Mouse (Mus musculus): Measurements from ENCODE around the gene Cfap157.

Cfap157 gene

GRCm38 (mm10) chr2:32750887-32751664 lies 33.2 kb downstream of the Cfap157 start:
- DNase-seq (ENCODE audit: low read depth in 1 of 2, low spot score in 2 of 2): no peak

- no peak for DNase-seq (ENCODE audit: low read depth in 1 of 2, low spot score in 2 of 2)
Observed at GRCm38 (mm10) chr2:32750199-32750598, 34.0 kb downstream of the Cfap157 start.

- no peak for DNase-seq (ENCODE audit: low read depth in 1 of 2, low spot score in 2 of 2)
Observed at GRCm38 (mm10) chr2:32749082-32749481, 35.1 kb downstream of the Cfap157 start.

GRCm38 (mm10) chr2:32744272-32744982 lies 39.8 kb downstream of the Cfap157 start:
- DNase-seq (ENCODE audit: low read depth in 1 of 2, low spot score in 2 of 2): no peak

GRCm38 (mm10) chr2:32742173-32742531 lies 42.1 kb downstream of the Cfap157 start:
- no peak for DNase-seq (ENCODE audit: low read depth in 1 of 2, low spot score in 2 of 2)

GRCm38 (mm10) chr2:32741273-32742172 lies 42.7 kb downstream of the Cfap157 start:
- no peak for DNase-seq (ENCODE audit: low read depth in 1 of 2, low spot score in 2 of 2)

- DNase-seq (ENCODE audit: low read depth in 1 of 2, low spot score in 2 of 2): no peak
Observed at GRCm38 (mm10) chr2:32740916-32741272, 43.3 kb downstream of the Cfap157 start, which contains the start of gene 6330409D20Rik. Gene 6330409D20Rik, minus strand, starts transcription at chr2:32741016.

GRCm38 (mm10) chr2:32739311-32739710 lies 44.9 kb downstream of the Cfap157 start:
- no peak for DNase-seq (ENCODE audit: low read depth in 1 of 2, low spot score in 2 of 2)

- DNase-seq (ENCODE audit: low read depth in 1 of 2, low spot score in 2 of 2): no peak
Observed at GRCm38 (mm10) chr2:32737008-32737407, 47.2 kb downstream of the Cfap157 start.

- no peak for DNase-seq (ENCODE audit: low read depth in 1 of 2, low spot score in 2 of 2)
Observed at GRCm38 (mm10) chr2:32736306-32736829, 47.9 kb downstream of the Cfap157 start.

- DNase-seq (ENCODE audit: low read depth in 1 of 2, low spot score in 2 of 2): no peak
Observed at GRCm38 (mm10) chr2:32734933-32735332, 49.3 kb downstream of the Cfap157 start.

- DNase-seq (ENCODE audit: low read depth in 1 of 2, low spot score in 2 of 2): no peak
Observed at GRCm38 (mm10) chr2:32734480-32734879, 49.7 kb downstream of the Cfap157 start.

- DNase-seq (ENCODE audit: low read depth in 1 of 2, low spot score in 2 of 2): no peak
Observed at GRCm38 (mm10) chr2:32732695-32733094, 51.5 kb downstream of the Cfap157 start.

- DNase-seq (ENCODE audit: low read depth in 1 of 2, low spot score in 2 of 2): no peak
Observed at GRCm38 (mm10) chr2:32731911-32732310, 52.3 kb downstream of the Cfap157 start.

GRCm38 (mm10) chr2:32730854-32731253 lies 53.4 kb downstream of the Cfap157 start:
- no peak for DNase-seq (ENCODE audit: low read depth in 1 of 2, low spot score in 2 of 2)

- DNase-seq (ENCODE audit: low read depth in 1 of 2, low spot score in 2 of 2): no peak
Observed at GRCm38 (mm10) chr2:32729547-32729946, 54.7 kb downstream of the Cfap157 start.

- DNase-seq (ENCODE audit: low read depth in 1 of 2, low spot score in 2 of 2): no peak
Observed at GRCm38 (mm10) chr2:32728463-32728862, 55.8 kb downstream of the Cfap157 start.

GRCm38 (mm10) chr2:32727435-32727834 lies 56.8 kb downstream of the Cfap157 start:
- peak; percentile 68 for DNase-seq (ENCODE audit: low read depth in 1 of 2, low spot score in 2 of 2)

Measured in monocyte, adult 2 months (primary cell).